Mouse (Mus musculus): Measurements from ENCODE around the gene Ros1. TPM values are rescaled to one million over a fixed set of nuclear protein-coding genes. Genes with fewer than 3 reads are reported as not detected.
A peak's percentile ranks its signal among the peaks of the same experiment; 100 is the strongest.

Ros1 gene
- polyA plus RNA-seq, 1 experiment from 2014 or later = 1.2 TPM

DNA sequence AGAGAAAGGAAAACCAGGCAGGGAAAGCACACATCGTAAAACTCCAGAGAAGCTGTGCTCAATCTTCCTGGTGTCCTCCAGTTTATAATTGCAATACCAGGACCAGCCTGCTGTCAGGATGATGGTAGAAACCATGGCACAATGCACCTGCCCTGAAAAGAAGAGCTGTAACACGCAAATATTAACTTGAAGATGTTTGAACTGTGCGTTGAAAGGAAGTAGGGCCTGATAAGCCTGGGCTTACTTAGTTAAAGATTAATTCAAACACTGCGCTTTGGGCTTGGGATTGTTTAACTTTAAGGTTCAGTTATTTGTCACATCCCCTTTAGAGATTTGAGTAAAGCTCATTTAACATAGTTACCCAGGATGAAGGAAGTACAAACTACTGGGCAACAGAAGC is 20.7 kb downstream of the Ros1 start:
- ATAC-seq (ENCODE audit: insufficient read depth, low FRiP score) = peak; percentile 81
- 0 out of 2 replicates have a peak, but pooled peaks cover 4% of the 10 kb centered on the region for H3K4me1 ChIP-seq (ENCODE audit: control insufficient read depth, insufficient read depth, low read length)
- H3K9me3 ChIP-seq (replicated peaks; ENCODE audit: control insufficient read depth, low read length) = no peaks in the 10 kb centered on the region
- no peak overlapping the region for H3K9ac ChIP-seq (ENCODE audit: low read length)
- H3K27ac ChIP-seq (ENCODE audit: low read length) = peak overlapping the region; percentile 58; the same call in 1 of the 2 replicates
- WGBS = 14% methylated on average over 4 of the region's 4 CpGs
- H3K27me3 ChIP-seq (ENCODE audit: control insufficient read depth, insufficient read depth, low read length) = no peaks in the 10 kb centered on the region
- no peaks in the 10 kb centered on the region for H3K36me3 ChIP-seq (ENCODE audit: control insufficient read depth, insufficient read depth, low read length)
- no peak overlapping the region for H3K4me3 ChIP-seq (replicated peaks; ENCODE audit: low read length)
- H3K4me2 ChIP-seq (ENCODE audit: low read depth, low read length) = no peak overlapping the region

DNA sequence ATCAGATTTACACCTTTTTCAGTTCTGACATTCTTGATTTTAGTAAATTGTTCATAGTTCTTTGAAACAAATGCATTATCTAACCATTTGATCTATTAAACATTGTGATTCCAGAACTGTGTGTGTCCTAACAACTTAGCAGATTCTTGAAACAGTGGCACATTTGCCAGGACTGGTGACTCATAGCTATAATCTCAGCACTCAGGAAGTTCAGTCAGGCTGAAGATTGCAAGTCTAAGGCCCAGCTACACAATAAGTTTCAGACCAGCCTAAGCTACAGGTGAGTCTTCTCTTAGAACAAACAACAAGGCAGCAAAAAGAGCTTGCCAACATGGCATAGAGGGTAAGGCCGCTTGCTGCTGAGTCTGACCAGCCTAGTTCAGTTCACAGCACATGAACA is 24.6 kb downstream of the Ros1 start:
- no peaks in the 10 kb centered on the region for H3K27me3 ChIP-seq (ENCODE audit: control insufficient read depth, insufficient read depth, low read length)
- H3K4me1 ChIP-seq (ENCODE audit: control insufficient read depth, insufficient read depth, low read length) = 0 out of 2 replicates have a peak, but pooled peaks cover 4% of the 10 kb centered on the region
- no peak overlapping the region for H3K9ac ChIP-seq (ENCODE audit: low read length)
- no peaks in the 10 kb centered on the region for H3K9me3 ChIP-seq (replicated peaks; ENCODE audit: control insufficient read depth, low read length)
- WGBS = 74% methylated on average over 1 of the region's 1 CpGs
- H3K27ac ChIP-seq (ENCODE audit: low read length) = peak overlapping the region; percentile 5; the same call in 1 of the 2 replicates
- no peaks in the 10 kb centered on the region for H3K36me3 ChIP-seq (ENCODE audit: control insufficient read depth, insufficient read depth, low read length)
- peak; percentile 33; the same call in 1 of the 2 replicates for ATAC-seq (ENCODE audit: insufficient read depth, low FRiP score)
- no peak overlapping the region for H3K4me3 ChIP-seq (replicated peaks; ENCODE audit: low read length)
- no peak overlapping the region for H3K4me2 ChIP-seq (ENCODE audit: low read depth, low read length)

DNA sequence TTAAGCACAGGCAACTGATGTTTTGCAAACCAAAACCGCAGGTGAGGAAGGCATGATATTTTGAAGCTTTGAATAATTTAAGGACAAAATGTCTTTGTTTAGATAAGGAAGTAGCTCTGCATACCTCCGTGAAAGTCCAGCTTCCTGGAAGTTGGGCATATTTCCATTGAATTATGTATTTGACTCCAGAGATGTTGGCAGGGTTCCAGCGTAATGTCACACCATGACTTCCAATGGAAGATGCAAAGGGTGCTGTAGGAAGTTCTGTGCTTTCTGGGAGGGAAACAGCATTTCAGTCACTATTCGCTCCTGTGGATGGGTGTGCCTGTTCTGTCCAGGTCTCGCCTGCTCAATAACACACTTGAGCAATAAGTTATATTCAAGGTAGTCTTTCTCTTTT is 25.2 kb downstream of the Ros1 start:
- 0 out of 2 replicates have a peak, but pooled peaks cover 4% of the 10 kb centered on the region for H3K4me1 ChIP-seq (ENCODE audit: control insufficient read depth, insufficient read depth, low read length)
- no peak for ATAC-seq (ENCODE audit: insufficient read depth, low FRiP score)
- 58% methylated on average over 5 of the region's 5 CpGs for WGBS
- no peaks in the 10 kb centered on the region for H3K9me3 ChIP-seq (replicated peaks; ENCODE audit: control insufficient read depth, low read length)
- H3K9ac ChIP-seq (ENCODE audit: low read length) = no peak overlapping the region
- no peak overlapping the region for H3K4me2 ChIP-seq (ENCODE audit: low read depth, low read length)
- H3K4me3 ChIP-seq (replicated peaks; ENCODE audit: low read length) = no peak overlapping the region
- H3K27ac ChIP-seq (ENCODE audit: low read length) = no peak overlapping the region
- H3K36me3 ChIP-seq (ENCODE audit: control insufficient read depth, insufficient read depth, low read length) = no peaks in the 10 kb centered on the region
- no peaks in the 10 kb centered on the region for H3K27me3 ChIP-seq (ENCODE audit: control insufficient read depth, insufficient read depth, low read length)

DNA sequence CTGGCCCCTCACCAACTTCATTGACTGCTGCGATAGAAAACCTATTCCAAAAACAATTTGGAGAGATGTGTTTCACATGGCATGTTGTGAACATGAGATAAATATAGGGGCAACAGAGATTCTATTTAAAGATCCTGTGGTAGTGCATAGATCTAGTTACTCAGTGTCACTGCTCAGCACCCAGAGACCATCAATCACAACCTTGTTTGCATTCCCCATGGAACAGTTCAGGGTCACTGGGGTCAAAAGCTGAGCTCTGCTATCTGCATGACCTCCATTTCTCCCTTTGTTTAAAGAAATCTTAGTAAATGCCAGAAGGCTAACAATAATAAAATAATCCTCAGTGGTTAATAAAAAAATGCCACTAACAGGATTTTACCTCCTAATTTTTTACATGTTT is 29.7 kb downstream of the Ros1 start:
- Histone ChIP-seq H3K4me3 (replicated peaks; ENCODE audit: low read length) (no peak overlapping the region), H3K27ac (ENCODE audit: low read length) (no peak overlapping the region), H3K4me1 (ENCODE audit: control insufficient read depth, insufficient read depth, low read length) (0 out of 2 replicates have a peak, but pooled peaks cover 4% of the 10 kb centered on the region), H3K4me2 (ENCODE audit: low read depth, low read length) (no peak overlapping the region), H3K27me3 (ENCODE audit: control insufficient read depth, insufficient read depth, low read length) (no peaks in the 10 kb centered on the region), H3K9me3 (replicated peaks; ENCODE audit: control insufficient read depth, low read length) (no peaks in the 10 kb centered on the region), H3K9ac (ENCODE audit: low read length) (no peak overlapping the region), H3K36me3 (ENCODE audit: control insufficient read depth, insufficient read depth, low read length) (no peaks in the 10 kb centered on the region)
- ATAC-seq (ENCODE audit: insufficient read depth, low FRiP score) = no peak
- WGBS = 16% methylated on average over 1 of the region's 1 CpGs

DNA sequence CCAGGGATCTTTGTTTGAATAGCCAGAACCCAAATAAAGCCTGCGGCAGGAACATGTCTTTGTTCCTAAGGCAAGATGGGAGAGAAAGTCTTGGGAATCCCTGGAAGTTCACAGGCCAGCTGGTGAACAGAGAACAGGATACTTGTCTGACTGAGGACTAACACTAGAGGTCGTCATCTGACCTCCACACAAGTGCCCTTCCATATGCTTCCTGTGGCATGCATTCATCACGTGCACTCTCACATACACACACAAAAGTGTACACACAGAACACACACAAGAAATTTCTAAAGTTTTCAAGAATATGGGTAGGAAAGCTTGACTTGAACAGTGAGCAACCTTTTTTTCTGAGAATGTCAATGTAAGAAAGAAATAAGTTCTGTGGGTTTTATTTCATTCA is 34.4 kb downstream of the Ros1 start:
- no peak overlapping the region for H3K27ac ChIP-seq (ENCODE audit: low read length)
- H3K9ac ChIP-seq (ENCODE audit: low read length) = no peak overlapping the region
- H3K9me3 ChIP-seq (replicated peaks; ENCODE audit: control insufficient read depth, low read length) = no peaks in the 10 kb centered on the region
- ATAC-seq (ENCODE audit: insufficient read depth, low FRiP score) = no peak
- no peak overlapping the region for H3K4me2 ChIP-seq (ENCODE audit: low read depth, low read length)
- no peaks in the 10 kb centered on the region for H3K36me3 ChIP-seq (ENCODE audit: control insufficient read depth, insufficient read depth, low read length)
- no peaks in the 10 kb centered on the region for H3K4me1 ChIP-seq (ENCODE audit: control insufficient read depth, insufficient read depth, low read length)
- no peaks in the 10 kb centered on the region for H3K27me3 ChIP-seq (ENCODE audit: control insufficient read depth, insufficient read depth, low read length)
- 39% methylated on average over 3 of the region's 3 CpGs for WGBS
- H3K4me3 ChIP-seq (replicated peaks; ENCODE audit: low read length) = no peak overlapping the region

DNA sequence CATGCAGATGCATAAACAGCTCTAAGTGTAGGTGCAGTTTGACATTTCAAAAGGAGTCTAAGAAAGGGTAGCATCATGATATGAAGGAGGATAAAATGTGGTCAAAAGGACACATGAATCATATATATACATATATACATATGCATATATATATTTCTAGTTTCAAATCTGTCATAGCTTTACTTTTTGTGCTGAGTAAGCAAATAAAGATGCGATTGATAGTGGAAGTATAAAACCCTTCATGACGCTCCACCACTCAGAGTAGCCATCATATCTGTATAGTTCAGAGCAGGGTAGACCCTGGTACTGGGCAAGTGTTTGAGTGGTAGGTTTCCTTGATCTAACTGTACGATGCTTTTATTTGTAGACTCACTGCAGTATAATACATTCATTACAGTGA is 35.3 kb downstream of the Ros1 start:
- 93% methylated on average over 3 of the region's 3 CpGs for WGBS
- ATAC-seq (ENCODE audit: insufficient read depth, low FRiP score) = no peak

DNA sequence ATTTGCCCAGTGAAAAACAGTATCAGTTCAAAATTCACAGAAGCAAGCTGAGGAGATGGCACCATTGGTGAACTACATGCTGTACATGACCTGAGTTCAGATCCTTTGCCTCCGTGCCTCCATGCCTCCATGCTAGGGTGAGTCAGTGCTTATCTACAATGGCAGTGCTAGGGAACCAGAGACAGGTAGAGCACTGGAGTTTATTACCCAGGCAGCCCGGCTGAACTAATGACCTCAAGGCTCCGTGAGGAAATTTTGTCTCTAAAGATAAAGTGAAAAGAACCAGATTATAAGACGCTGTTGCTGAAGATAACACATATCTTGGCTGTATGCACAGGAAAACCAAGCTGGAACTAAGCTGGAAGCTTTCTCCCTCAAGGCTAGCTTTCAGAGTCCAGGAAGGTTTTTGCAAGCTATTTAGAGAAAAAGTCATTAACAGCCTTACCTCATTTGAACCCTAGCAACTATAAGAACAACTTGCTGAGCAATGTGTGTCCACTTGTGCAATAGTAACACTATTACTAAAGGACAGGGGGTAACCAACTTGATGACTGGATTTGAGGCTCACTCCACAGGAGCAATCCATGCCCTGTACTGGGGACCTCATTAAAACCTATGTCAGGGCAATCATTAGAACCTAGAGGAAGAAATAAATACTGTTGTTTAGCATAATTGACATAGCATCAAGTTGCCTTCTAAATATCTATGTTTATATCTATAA is 61.5 kb downstream of the Ros1 start:
- H3K9ac ChIP-seq (ENCODE audit: low read length) = no peak overlapping the region
- ATAC-seq (ENCODE audit: insufficient read depth, low FRiP score) = peak; percentile 53
- no peak overlapping the region for H3K4me3 ChIP-seq (replicated peaks; ENCODE audit: low read length)
- no peak overlapping the region for H3K27ac ChIP-seq (ENCODE audit: low read length)
- H3K4me1 ChIP-seq (ENCODE audit: control insufficient read depth, insufficient read depth, low read length) = no peaks in the 10 kb centered on the region
- no peaks in the 10 kb centered on the region for H3K36me3 ChIP-seq (ENCODE audit: control insufficient read depth, insufficient read depth, low read length)
- H3K27me3 ChIP-seq (ENCODE audit: control insufficient read depth, insufficient read depth, low read length) = no peaks in the 10 kb centered on the region
- 32% methylated on average over 4 of the region's 4 CpGs for WGBS
- no peak overlapping the region for H3K4me2 ChIP-seq (ENCODE audit: low read depth, low read length)
- H3K9me3 ChIP-seq (replicated peaks; ENCODE audit: control insufficient read depth, low read length) = no peaks in the 10 kb centered on the region

More for the DNA sequence above, 35.3 kb downstream of the Ros1 start:
- H3K27me3 ChIP-seq (ENCODE audit: control insufficient read depth, insufficient read depth, low read length) = no peaks in the 10 kb centered on the region
- no peak overlapping the region for H3K27ac ChIP-seq (ENCODE audit: low read length)
- H3K9ac ChIP-seq (ENCODE audit: low read length) = no peak overlapping the region
- no peaks in the 10 kb centered on the region for H3K4me1 ChIP-seq (ENCODE audit: control insufficient read depth, insufficient read depth, low read length)
- no peaks in the 10 kb centered on the region for H3K36me3 ChIP-seq (ENCODE audit: control insufficient read depth, insufficient read depth, low read length)
- no peaks in the 10 kb centered on the region for H3K9me3 ChIP-seq (replicated peaks; ENCODE audit: control insufficient read depth, low read length)
- no peak overlapping the region for H3K4me2 ChIP-seq (ENCODE audit: low read depth, low read length)
- no peak overlapping the region for H3K4me3 ChIP-seq (replicated peaks; ENCODE audit: low read length)

DNA sequence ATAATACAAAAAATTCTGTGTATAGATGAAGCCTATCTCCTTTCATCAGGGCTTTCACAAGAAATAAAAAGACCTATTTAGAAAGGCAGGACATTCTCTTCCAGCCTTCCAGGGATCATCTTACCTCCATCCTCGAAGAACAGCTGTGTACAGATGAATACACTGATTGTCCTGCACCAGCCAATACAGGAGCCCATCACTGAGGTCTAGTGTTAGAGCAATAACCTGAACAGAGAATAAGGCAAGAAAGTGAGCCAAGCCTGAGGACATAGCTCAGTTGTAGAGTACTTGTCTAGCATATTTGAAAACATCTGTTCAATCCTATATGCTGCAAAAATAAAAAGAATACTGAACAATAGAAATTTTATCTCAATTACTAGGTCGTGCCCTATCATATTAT is 64.3 kb downstream of the Ros1 start:
- H3K9ac ChIP-seq (ENCODE audit: low read length) = no peak overlapping the region
- no peaks in the 10 kb centered on the region for H3K27me3 ChIP-seq (ENCODE audit: control insufficient read depth, insufficient read depth, low read length)
- WGBS = 59% methylated on average over 2 of the region's 2 CpGs
- H3K36me3 ChIP-seq (ENCODE audit: control insufficient read depth, insufficient read depth, low read length) = no peaks in the 10 kb centered on the region
- no peak overlapping the region for H3K4me3 ChIP-seq (replicated peaks; ENCODE audit: low read length)
- H3K9me3 ChIP-seq (replicated peaks; ENCODE audit: control insufficient read depth, low read length) = no peaks in the 10 kb centered on the region
- ATAC-seq (ENCODE audit: insufficient read depth, low FRiP score) = no peak
- no peak overlapping the region for H3K4me2 ChIP-seq (ENCODE audit: low read depth, low read length)
- H3K27ac ChIP-seq (ENCODE audit: low read length) = no peak overlapping the region
- H3K4me1 ChIP-seq (ENCODE audit: control insufficient read depth, insufficient read depth, low read length) = no peaks in the 10 kb centered on the region

DNA sequence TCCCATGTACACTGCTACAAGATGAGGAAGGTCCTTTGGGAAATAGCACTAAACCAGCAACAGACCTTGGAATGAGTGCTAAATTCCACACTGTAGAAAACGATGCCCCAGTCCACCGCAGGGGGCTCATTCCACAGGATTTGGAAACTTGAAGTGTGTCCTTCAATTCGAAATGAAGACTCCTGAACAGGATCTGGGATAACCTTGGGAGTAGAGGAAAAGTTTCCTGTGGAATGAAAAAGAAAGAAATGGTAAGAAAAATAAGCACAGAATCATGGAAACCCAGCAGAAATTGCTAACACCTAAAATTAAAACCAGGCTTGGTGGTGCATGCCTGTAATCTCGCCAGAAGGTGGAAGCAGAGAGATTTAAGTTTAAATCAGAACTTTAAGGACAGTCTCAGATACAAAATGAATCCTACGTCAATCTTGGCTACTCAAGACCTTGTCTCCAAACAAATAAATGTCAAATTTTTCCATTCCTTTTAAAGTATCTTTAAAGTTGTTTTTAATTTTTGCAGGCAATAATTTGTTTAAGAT is 66.1 kb downstream of the Ros1 start:
- Histone ChIP-seq H3K27ac (ENCODE audit: low read length) (no peak overlapping the region), H3K4me3 (replicated peaks; ENCODE audit: low read length) (no peak overlapping the region), H3K4me1 (ENCODE audit: control insufficient read depth, insufficient read depth, low read length) (no peaks in the 10 kb centered on the region), H3K36me3 (ENCODE audit: control insufficient read depth, insufficient read depth, low read length) (no peaks in the 10 kb centered on the region), H3K9me3 (replicated peaks; ENCODE audit: control insufficient read depth, low read length) (no peaks in the 10 kb centered on the region), H3K27me3 (ENCODE audit: control insufficient read depth, insufficient read depth, low read length) (no peaks in the 10 kb centered on the region), H3K4me2 (ENCODE audit: low read depth, low read length) (no peak overlapping the region), H3K9ac (ENCODE audit: low read length) (no peak overlapping the region)
- 50% methylated on average over 5 of the region's 5 CpGs for WGBS
- ATAC-seq (ENCODE audit: insufficient read depth, low FRiP score) = no peak
